Mouse (Mus musculus) intestine, embryonic 14.5 days (tissue): ENCODE measurements around the gene 0610010F05Rik. TPM values are rescaled to one million over a fixed set of nuclear protein-coding genes. Genes with fewer than 3 reads are reported as not detected.

Source experiments
- ATAC-seq: fragments of 200-750 bp; cut with Nextera tagmentation; replicated peaks from 2 replicates; pipeline ENCODE4 v1.8.0; 2017; ENCODE audit warnings: low read depth, moderate number of reproducible peaks, moderate TSS enrichment, moderate library complexity; ENCODE audit not compliant: low FRiP score, low TSS enrichment
- DNase-seq: peaks from one replicate; pipeline ENCODE4 v3.0.0-alpha.2; 2018; ENCODE audit warnings: low spot score
- H3K27ac ChIP-seq: fragments of 300-500 bp; sonication (generic); 2 replicates; pipeline ENCODE4 v1.5.1; 2014; ENCODE audit warnings: low read depth, mild to moderate bottlenecking, control low read depth
- H3K27me3 ChIP-seq: fragments of 300-500 bp; sonication (generic); replicated peaks from 2 replicates; pipeline ENCODE4 v1.6.1; 2014; ENCODE audit warnings: low read length, control low read depth; ENCODE audit not compliant: control insufficient read depth, insufficient read depth
- H3K36me3 ChIP-seq: fragments of 300-500 bp; sonication (generic); 2 replicates; pipeline ENCODE4 v1.6.1; 2014; ENCODE audit warnings: low read length, control low read depth; ENCODE audit not compliant: control insufficient read depth, insufficient read depth
- H3K4me1 ChIP-seq: fragments of 300-500 bp; sonication (generic); replicated peaks from 2 replicates; pipeline ENCODE4 v1.6.1; 2014; ENCODE audit warnings: low read length, control low read depth, mixed read lengths; ENCODE audit not compliant: control insufficient read depth, insufficient read depth
- H3K4me2 ChIP-seq: fragments of 300-500 bp; sonication (generic); 2 replicates; pipeline ENCODE4 v1.6.1; 2014; ENCODE audit warnings: low read length
- H3K4me3 ChIP-seq: fragments of 300-500 bp; sonication (generic); 2 replicates; pipeline ENCODE4 v1.5.1; 2014; ENCODE audit warnings: low read depth, low read length, control low read depth, mixed read lengths
- H3K9ac ChIP-seq: fragments of 300-500 bp; sonication (generic); 2 replicates; pipeline ENCODE4 v1.6.1; 2014; ENCODE audit warnings: mild to moderate bottlenecking, low read length
- H3K9me3 ChIP-seq: fragments of 300-500 bp; sonication (generic); 2 replicates; pipeline ENCODE4 v1.6.1; 2016; ENCODE audit warnings: low read length, control low read depth; ENCODE audit not compliant: control insufficient read depth
- WGBS: fragments of 180-500 bp; shearing (Covaris S2); extraction: QIAGEN DNeasy Blood & Tissue Kit; methylation state at CpG from one replicate; pipeline ENCODE4 v1.1.7; 2014; 5-methylcytosine and 5-hydroxymethylcytosine counted together
- polyA plus RNA-seq: library from polyadenylated mRNA; unstranded; fragments of >200 nt; fragmentation: Nextera tagmentation; extraction: Ambion mirVana; gene quantifications from 2 replicates; pipeline ENCODE4 v1.2.1, GENCODE M21; 2014

Gene 0610010F05Rik
- polyA plus RNA-seq, 1 experiment from 2014 or later: 29.9 TPM

DNA sequence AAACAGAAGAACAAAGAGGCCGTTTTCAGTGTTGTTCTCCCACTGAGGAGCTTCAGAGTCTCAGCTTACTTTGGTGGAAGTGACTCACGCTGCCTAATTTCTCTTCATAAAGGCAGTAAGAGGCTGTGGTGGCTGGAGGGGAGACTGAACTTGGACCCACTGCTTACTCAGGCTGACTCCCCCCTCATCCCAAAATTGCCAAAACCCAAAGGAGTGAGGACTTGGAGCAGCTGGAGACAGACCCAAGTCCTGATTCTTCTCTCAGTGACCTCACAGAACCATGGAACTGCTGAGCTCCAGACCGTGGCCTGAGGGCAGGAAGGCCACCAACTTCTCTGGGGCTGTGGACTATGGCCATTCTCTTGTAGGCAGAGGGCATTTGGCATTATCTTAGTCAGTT, 114.5 kb downstream of the 0610010F05Rik start:
- Histone ChIP-seq H3K9ac (no peak overlapping the region), H3K27me3 (no peaks in the 10 kb centered on the region), H3K4me2 (no peak overlapping the region), H3K4me1 (no peaks in the 10 kb centered on the region), H3K27ac (no peak overlapping the region), H3K36me3 (no peaks in the 10 kb centered on the region), H3K4me3 (no peak overlapping the region), H3K9me3 (no peaks in the 10 kb centered on the region)
- 82% methylated on average over 3 of the region's 3 CpGs for WGBS
- no peak for DNase-seq
- no peak for ATAC-seq

DNA sequence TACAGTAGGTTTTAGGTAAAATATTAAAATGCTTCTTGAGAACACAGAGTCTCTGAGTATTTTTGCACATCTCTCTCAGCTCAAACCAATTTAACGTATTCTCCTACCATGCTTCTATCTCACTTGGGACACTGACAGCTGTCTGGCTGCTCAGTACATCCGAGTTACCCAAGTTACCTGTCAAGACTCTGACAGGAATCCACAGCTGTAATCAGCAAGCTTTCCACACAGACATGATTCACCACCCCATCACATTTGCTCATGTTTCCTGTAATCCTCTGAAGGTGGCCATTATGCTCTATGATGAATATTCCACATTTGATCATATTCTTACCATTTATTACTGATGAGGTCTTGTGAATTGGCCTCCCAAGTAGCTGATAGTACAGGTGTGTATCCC, 118.1 kb downstream of the 0610010F05Rik start:
- no peak overlapping the region for H3K4me2 ChIP-seq
- no peaks in the 10 kb centered on the region for H3K4me1 ChIP-seq
- DNase-seq (no peak), ATAC-seq (no peak)
- no peak overlapping the region for H3K9ac ChIP-seq
- 74% methylated on average over 2 of the region's 2 CpGs for WGBS
- no peaks in the 10 kb centered on the region for H3K9me3 ChIP-seq
- no peak overlapping the region for H3K27ac ChIP-seq
- no peaks in the 10 kb centered on the region for H3K27me3 ChIP-seq
- no peaks in the 10 kb centered on the region for H3K36me3 ChIP-seq
- no peak overlapping the region for H3K4me3 ChIP-seq

Other genes starting within 250 kb of the 0610010F05Rik start
- gene Ahsa2, start 135.6 kb downstream of the 0610010F05Rik start, polyA plus RNA-seq: 71.6 and 81.7 TPM in 2 replicates
- gene 1700093K21Rik, start 112.5 kb downstream of the 0610010F05Rik start, polyA plus RNA-seq: not detected in 2 replicates
- 23.8 and 25.2 TPM in 2 replicates for gene Pus10, start 32.0 kb upstream of the 0610010F05Rik start, polyA plus RNA-seq
- 25.8 and 31.7 TPM in 2 replicates for gene Pex13, start 32.3 kb upstream of the 0610010F05Rik start, polyA plus RNA-seq
- 1.1 TPM in 2 replicates for gene Rel, start 137.3 kb upstream of the 0610010F05Rik start, polyA plus RNA-seq